Mouse (Mus musculus) left cerebral cortex, adult 2 months (tissue): ENCODE results near the gene Scgb1b7. TPM values are rescaled to one million over a fixed set of nuclear protein-coding genes. Genes with fewer than 3 reads are reported as not detected.
"Not testable (repeated sequence)": the region's sequence is repeated elsewhere in the genome, so short reads cannot be mapped to it uniquely, and the experiment has no call there.

ENCODE experiments used
- DNase-seq, 2 experiments: peaks; one replicate each; pipeline ENCODE4 v3.0.0; 2021 to 2022; ENCODE audit warnings: low spot score in 2 of 2, mixed read lengths in 1 of 2; ENCODE audit errors: extremely low spot score in 1 of 2
- H3K27ac ChIP-seq: fragments of 200-600 bp; 2 replicates; pipeline ENCODE4 v1.8.1; 2022
- H3K4me3 ChIP-seq: fragments of 200-600 bp; 2 replicates; pipeline ENCODE4 v1.8.1; 2022
- intact Hi-C: fragments of 180-260 bp; cut with DNase I; formaldehyde crosslinking; loops from one replicate; pipeline ENCODE4 v1.15.1; 2025
- long read RNA-seq, 2 experiments: library from polyadenylated mRNA; stranded (forward); transcript quantifications; one replicate each; pipeline ENCODE4 v2.0.0; 2021; ENCODE audit warnings: borderline mapping rate in 2 of 2
- total RNA-seq, 2 experiments: library from RNA; stranded (reverse); gene quantifications; 2 replicates each; pipeline ENCODE4 v1.2.3; 2021

Gene Scgb1b7
- total RNA-seq: not detected
- long read RNA-seq, experiment 1: 0 reads
- long read RNA-seq, experiment 2: 0 reads

GRCm38 (mm10) chr7:31712365-31712764 is at the start of gene Scgb1b7:
Scgb1b7 (plus strand) TSS chr7:31712665.
- H3K27ac ChIP-seq, intact Hi-C loops, H3K4me3 ChIP-seq, DNase-seq: not testable (repeated sequence)

GRCm38 (mm10) chr7:31705657-31706056 is 6.8 kb upstream of the Scgb1b7 start, which contains the start of gene Scgb2b7:
Scgb2b7 (minus strand) TSS chr7:31705757.
- intact Hi-C loops, H3K4me3 ChIP-seq, DNase-seq, H3K27ac ChIP-seq: not testable (repeated sequence)

Other genes with a start within 250 kb of the Scgb1b7 start
- not detected for gene Scgb2b7, start 6.9 kb upstream of the Scgb1b7 start, total RNA-seq